Mouse (Mus musculus) spleen, adult 2 months (tissue): ENCODE results near the gene Rmdn3. TPM values are rescaled to one million over a fixed set of nuclear protein-coding genes. Genes with fewer than 3 reads are reported as not detected.

Experiments used
- DNase-seq, 2 experiments: peaks; one replicate each; pipeline versions ENCODE4 v3.0.0 to v3.0.0-alpha.2; 2012 to 2021; ENCODE audit warnings: low spot score in 2 of 2, low read depth in 1 of 2
- H3K27ac ChIP-seq: fragments of 200-500 bp; 2 replicates; pipeline ENCODE4 v1.5.1; 2012; ENCODE audit warnings: low read length, inconsistent platforms; ENCODE audit not compliant: insufficient read depth
- H3K27me3 ChIP-seq: fragments of 200-500 bp; 2 replicates; pipeline ENCODE4 v1.6.1; 2012; ENCODE audit warnings: mild to moderate bottlenecking, moderate library complexity, low read length, inconsistent platforms; ENCODE audit not compliant: control insufficient read depth, insufficient read depth
- H3K36me3 ChIP-seq: fragments of 200-500 bp; 2 replicates; pipeline ENCODE4 v1.6.1; 2012; ENCODE audit warnings: mild to moderate bottlenecking, low read length, inconsistent platforms; ENCODE audit not compliant: control insufficient read depth, insufficient read depth
- H3K4me1 ChIP-seq: fragments of 200-500 bp; 2 replicates; pipeline ENCODE4 v1.6.1; 2011; ENCODE audit warnings: inconsistent platforms; ENCODE audit not compliant: control insufficient read depth, insufficient read depth, insufficient read length
- H3K4me3 ChIP-seq: fragments of 200-500 bp; 2 replicates; pipeline ENCODE4 v1.5.1; 2011; ENCODE audit warnings: mild to moderate bottlenecking, inconsistent platforms; ENCODE audit not compliant: insufficient read depth, insufficient read length; ENCODE audit errors: extremely low read depth
- CTCF ChIP-seq: fragments of 200-500 bp; IDR thresholded peaks from 2 replicates; pipeline ENCODE4 v1.5.1; 2011; ENCODE audit warnings: mild to moderate bottlenecking, inconsistent platforms; ENCODE audit not compliant: insufficient read depth, insufficient read length, insufficient replicate concordance; ENCODE audit errors: extremely low read depth
- POLR2A ChIP-seq: fragments of 200-500 bp; IDR thresholded peaks from 2 replicates; pipeline ENCODE4 v1.6.1; 2011; ENCODE audit warnings: low read depth, low read length, inconsistent platforms
- WGBS: fragments of 180-500 bp; shearing (Covaris S2); methylation state at CpG from one replicate; pipeline ENCODE4 v1.1.7; 2018; 5-methylcytosine and 5-hydroxymethylcytosine counted together
- polyA plus RNA-seq: library from polyadenylated mRNA; depleted of rRNA; stranded (reverse); fragments of >200 nt; gene quantifications from 2 replicates; pipeline ENCODE4 v1.2.3, GENCODE M21; 2012; rRNA removed

Rmdn3 gene
- polyA plus RNA-seq, 1 experiment = 10.1 TPM

DNA sequence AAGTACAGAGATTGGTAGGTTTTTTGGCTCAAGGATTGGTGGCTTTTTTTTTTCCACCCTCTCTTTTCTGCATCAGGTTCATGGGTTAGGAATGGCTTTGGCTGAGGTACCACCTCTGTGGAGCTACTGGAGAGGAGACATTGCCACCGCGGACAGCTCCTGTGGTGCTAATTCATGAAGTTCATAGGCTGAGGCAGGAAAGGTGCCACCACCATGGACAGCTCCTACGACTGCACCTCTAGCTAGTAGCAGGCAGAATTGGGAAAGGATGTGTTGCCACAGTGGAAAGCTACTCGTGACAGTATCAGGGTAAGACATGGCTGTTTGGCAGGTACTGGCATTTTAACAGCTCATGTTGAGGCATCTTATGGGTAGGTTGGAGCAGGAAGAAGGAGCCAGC, 48.3 kb downstream of the Rmdn3 start:
- 77% methylated on average over 4 of the region's 4 CpGs for WGBS
- H3K27ac ChIP-seq = no peak overlapping the region
- DNase-seq = no peak

DNA sequence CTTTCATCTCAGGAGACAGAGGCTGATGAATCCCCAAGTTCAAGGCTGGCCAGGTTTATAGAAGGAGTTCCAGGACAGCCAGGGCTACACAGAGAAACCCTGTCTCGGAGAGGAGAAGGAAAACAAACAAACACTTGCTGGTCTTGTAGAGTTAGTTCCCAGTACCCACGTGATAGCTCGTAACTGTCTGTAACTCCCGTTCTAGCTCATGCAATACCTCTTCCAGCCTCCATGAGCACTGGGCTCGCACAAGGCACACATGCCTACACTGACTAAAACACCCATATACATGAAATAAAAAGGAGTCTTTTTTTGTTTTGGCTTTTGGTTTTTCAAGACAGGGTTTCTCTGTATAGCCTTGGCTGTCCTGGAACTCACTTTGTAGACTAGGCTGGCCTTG, 50.3 kb downstream of the Rmdn3 start:
- Histone ChIP-seq H3K27me3 (no peaks in the 10 kb centered on the region), H3K4me1 (no peaks in the 10 kb centered on the region), H3K4me3 (no peak overlapping the region), H3K27ac (no peak overlapping the region), H3K36me3 (no peaks in the 10 kb centered on the region)
- no peak for TF ChIP-seq CTCF
- no peak for TF ChIP-seq POLR2A
- WGBS = 89% methylated on average over 5 of the region's 5 CpGs
- no peak for DNase-seq

More for the DNA sequence above, 48.3 kb downstream of the Rmdn3 start:
- Histone ChIP-seq H3K36me3 (no peaks in the 10 kb centered on the region), H3K27me3 (no peaks in the 10 kb centered on the region), H3K4me3 (no peak overlapping the region), H3K4me1 (peaks cover 5% of the 10 kb centered on the region; the same call in 1 of the 2 replicates)
- TF ChIP-seq CTCF = no peak
- TF ChIP-seq POLR2A = no peak

DNA sequence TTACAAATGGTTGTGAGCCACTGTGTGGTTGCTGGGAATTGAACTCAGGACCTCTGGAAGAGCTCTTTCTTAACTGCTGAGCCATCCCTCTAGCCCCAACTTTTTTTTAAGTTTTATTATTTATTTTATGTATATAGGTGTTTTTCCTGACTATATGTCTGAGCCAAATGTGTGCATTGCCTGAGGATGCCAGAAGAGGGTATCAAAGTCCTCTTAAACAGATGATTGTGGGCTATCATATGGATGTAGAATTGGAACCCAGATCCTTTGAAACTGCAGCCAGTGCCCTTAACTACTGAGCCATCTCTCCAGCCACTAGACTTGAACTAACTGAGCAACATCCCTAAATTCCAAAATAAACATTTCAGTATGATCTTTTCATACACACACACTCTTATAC, 55.3 kb downstream of the Rmdn3 start:
- no peaks in the 10 kb centered on the region for H3K27me3 ChIP-seq
- no peaks in the 10 kb centered on the region for H3K36me3 ChIP-seq
- no peak for DNase-seq

More for the DNA sequence above, 55.3 kb downstream of the Rmdn3 start:
- no peaks in the 10 kb centered on the region for H3K4me1 ChIP-seq
- no peak overlapping the region for H3K27ac ChIP-seq
- TF ChIP-seq POLR2A (no peak), CTCF (no peak)
- H3K4me3 ChIP-seq = no peak overlapping the region

Other genes starting within 250 kb of the Rmdn3 start
- gene Chst14, start 230.5 kb downstream of the Rmdn3 start, polyA plus RNA-seq = 7.0 and 8.2 TPM in 2 replicates
- gene Ccdc32, start 127.6 kb downstream of the Rmdn3 start, polyA plus RNA-seq = 3.9 and 4.0 TPM in 2 replicates
- gene Rpusd2, start 122.2 kb downstream of the Rmdn3 start, polyA plus RNA-seq = 3.2 and 4.3 TPM in 2 replicates
- 0.35 and 0.42 TPM in 2 replicates for gene Knl1, start 109.9 kb downstream of the Rmdn3 start, polyA plus RNA-seq
- gene Rad51, start 44.2 kb downstream of the Rmdn3 start, polyA plus RNA-seq = 5.0 and 6.4 TPM in 2 replicates
- gene Gchfr, start 10.7 kb upstream of the Rmdn3 start, polyA plus RNA-seq = 3.2 and 4.2 TPM in 2 replicates
- 0.09 and 0.26 TPM in 2 replicates for gene Gm14137, start 17.5 kb upstream of the Rmdn3 start, polyA plus RNA-seq
- gene Zfyve19, start 51.6 kb upstream of the Rmdn3 start, polyA plus RNA-seq = 23.7 and 42.8 TPM in 2 replicates
- gene Dnajc17, start 51.8 kb upstream of the Rmdn3 start, polyA plus RNA-seq = 2.9 and 3.5 TPM in 2 replicates
- gene Ppp1r14d, start 72.9 kb upstream of the Rmdn3 start, polyA plus RNA-seq = not detected in 2 replicates
- 2.9 and 7.2 TPM in 2 replicates for gene Spint1, start 80.3 kb upstream of the Rmdn3 start, polyA plus RNA-seq
- gene Rhov, start 114.2 kb upstream of the Rmdn3 start, polyA plus RNA-seq = 0.15 and 0.38 TPM in 2 replicates
- 19.3 and 24.1 TPM in 2 replicates for gene Vps18, start 131.7 kb upstream of the Rmdn3 start, polyA plus RNA-seq
- gene Dll4, start 168.8 kb upstream of the Rmdn3 start, polyA plus RNA-seq = 5.6 and 6.2 TPM in 2 replicates
- gene Chac1, start 194.2 kb upstream of the Rmdn3 start, polyA plus RNA-seq = 1.9 and 2.9 TPM in 2 replicates